Mouse (Mus musculus): ENCODE data around the gene Atox1. TPM values are rescaled to one million over a fixed set of nuclear protein-coding genes. Genes with fewer than 3 reads are reported as not detected.

The Atox1 gene
- polyA plus RNA-seq, 1 experiment from 2014 or later, result 213 TPM

GRCm38 (mm10) chr11:55413416-55413796, 47.6 kb downstream of the Atox1 start:
- 89% methylated on average over 2 of the region's 2 CpGs for WGBS
- ATAC-seq (replicated peaks; ENCODE audit: extremely low read depth, insufficient read depth, low FRiP score), result no peak
- Histone ChIP-seq H3K9ac (ENCODE audit: low read length) (no peak overlapping the region), H3K27ac (ENCODE audit: low read length) (peak overlapping the region; percentile 32; the same call in 1 of the 2 replicates), H3K27me3 (ENCODE audit: control insufficient read depth, insufficient read depth, low read length) (no peaks in the 10 kb centered on the region), H3K4me3 (ENCODE audit: low read length) (no peak overlapping the region), H3K36me3 (ENCODE audit: control insufficient read depth, insufficient read depth) (peaks cover 20% of the 10 kb centered on the region), H3K4me1 (ENCODE audit: control insufficient read depth, insufficient read depth, low read length) (peaks cover 54% of the 10 kb centered on the region), H3K4me2 (ENCODE audit: low read depth, low read length) (no peak overlapping the region), H3K9me3 (replicated peaks; ENCODE audit: control insufficient read depth, low read length) (no peaks in the 10 kb centered on the region)

DNA sequence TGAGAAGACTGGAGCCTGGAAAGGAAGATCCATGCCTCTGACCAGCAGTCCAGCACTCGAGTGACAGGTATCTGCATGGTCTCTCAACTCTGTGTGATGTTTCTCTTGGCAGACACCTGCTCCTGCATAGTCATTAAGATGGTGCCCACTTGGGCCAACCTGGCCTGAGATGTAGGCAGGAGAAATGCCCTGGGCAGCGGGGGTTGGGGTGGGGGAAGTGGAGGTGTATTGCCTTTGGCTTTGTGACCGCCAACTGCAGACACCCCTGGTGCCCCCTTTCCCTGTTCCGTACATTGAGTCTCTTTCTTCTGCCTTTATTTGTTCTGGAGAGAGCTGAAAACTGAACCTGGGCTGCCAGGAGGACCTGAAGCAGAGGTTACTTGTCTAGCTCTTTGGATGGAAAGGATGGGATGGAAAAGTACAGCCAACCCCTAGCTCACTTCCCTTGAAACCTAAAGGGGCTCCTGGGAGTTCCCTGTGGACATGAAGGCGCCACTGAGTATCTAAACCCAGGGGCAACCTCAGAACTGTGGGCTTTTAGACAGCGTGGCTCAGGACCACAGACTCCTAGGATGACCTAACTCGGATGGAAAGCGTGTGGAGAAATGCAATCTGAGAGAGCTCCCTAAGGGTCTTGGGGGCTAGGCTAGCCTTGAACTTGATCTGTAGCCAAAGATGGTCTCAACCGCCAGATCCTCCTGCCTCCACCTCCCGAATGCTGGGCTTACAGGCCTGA, 48.2 kb downstream of the Atox1 start:
- WGBS, result 86% methylated on average over 10 of the region's 10 CpGs
- no peak for ATAC-seq (replicated peaks; ENCODE audit: extremely low read depth, insufficient read depth, low FRiP score)
- no peak overlapping the region for H3K4me2 ChIP-seq (ENCODE audit: low read depth, low read length)
- no peak overlapping the region for H3K4me3 ChIP-seq (ENCODE audit: low read length)
- H3K4me1 ChIP-seq (ENCODE audit: control insufficient read depth, insufficient read depth, low read length), result peaks cover 54% of the 10 kb centered on the region
- no peaks in the 10 kb centered on the region for H3K9me3 ChIP-seq (replicated peaks; ENCODE audit: control insufficient read depth, low read length)
- H3K27me3 ChIP-seq (ENCODE audit: control insufficient read depth, insufficient read depth, low read length), result no peaks in the 10 kb centered on the region
- peaks cover 26% of the 10 kb centered on the region for H3K36me3 ChIP-seq (ENCODE audit: control insufficient read depth, insufficient read depth)
- H3K27ac ChIP-seq (ENCODE audit: low read length), result peak overlapping the region; percentile 32
- no peak overlapping the region for H3K9ac ChIP-seq (ENCODE audit: low read length)

DNA sequence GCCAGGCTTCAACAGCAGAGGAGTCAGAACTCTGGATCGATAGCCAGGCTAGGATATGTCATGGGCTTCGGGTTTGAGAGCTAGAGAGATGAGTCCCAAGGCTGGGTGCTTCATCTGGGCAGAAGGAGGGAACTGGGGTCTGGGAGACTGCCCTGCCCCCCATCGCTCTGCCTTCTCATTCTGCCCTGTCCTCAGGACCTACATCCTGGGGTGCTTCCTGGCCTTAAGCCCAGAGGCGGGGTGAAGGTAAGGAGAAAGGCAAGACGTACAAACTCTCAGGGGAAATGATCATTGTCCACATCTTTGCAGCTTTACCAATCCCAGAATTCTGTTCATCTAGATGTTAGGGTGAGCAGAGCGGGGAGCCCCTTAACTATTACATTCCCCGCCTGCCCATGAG, 49.0 kb downstream of the Atox1 start:
- Histone ChIP-seq H3K27ac (ENCODE audit: low read length) (peak overlapping the region; percentile 18), H3K27me3 (ENCODE audit: control insufficient read depth, insufficient read depth, low read length) (no peaks in the 10 kb centered on the region), H3K4me2 (ENCODE audit: low read depth, low read length) (no peak overlapping the region), H3K9me3 (replicated peaks; ENCODE audit: control insufficient read depth, low read length) (no peaks in the 10 kb centered on the region), H3K4me3 (ENCODE audit: low read length) (no peak overlapping the region), H3K9ac (ENCODE audit: low read length) (0 out of 2 replicates have a peak overlapping the region, but pooled peaks have one; percentile 8), H3K4me1 (ENCODE audit: control insufficient read depth, insufficient read depth, low read length) (peaks cover 48% of the 10 kb centered on the region), H3K36me3 (ENCODE audit: control insufficient read depth, insufficient read depth) (peaks cover 34% of the 10 kb centered on the region)
- WGBS, result 82% methylated on average over 7 of the region's 7 CpGs
- no peak for ATAC-seq (replicated peaks; ENCODE audit: extremely low read depth, insufficient read depth, low FRiP score)

GRCm38 (mm10) chr11:55410502-55410901, 50.5 kb downstream of the Atox1 start:
- WGBS, result 50% methylated on average over 3 of the region's 3 CpGs
- Histone ChIP-seq H3K4me1 (ENCODE audit: control insufficient read depth, insufficient read depth, low read length) (peaks cover 36% of the 10 kb centered on the region), H3K4me2 (ENCODE audit: low read depth, low read length) (no peak overlapping the region)

DNA sequence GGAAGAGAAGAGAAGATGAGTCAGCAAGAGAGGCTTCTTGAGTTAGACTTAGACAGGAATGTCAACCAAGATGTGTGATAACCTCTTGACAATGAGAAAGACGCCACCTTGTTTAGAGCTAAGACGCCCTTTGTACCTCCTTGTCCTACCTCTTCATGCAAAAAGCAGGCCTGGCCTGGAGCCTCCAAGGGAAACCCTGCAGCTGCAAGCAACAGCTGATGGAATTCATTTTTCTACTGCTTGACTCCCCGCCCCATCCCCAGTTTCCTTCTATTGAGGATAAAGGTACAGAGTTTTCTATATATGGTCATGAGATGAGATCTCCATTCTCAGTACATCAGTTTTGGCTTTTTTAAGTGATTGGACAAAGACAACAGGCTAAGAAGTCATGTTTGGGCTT, 51.0 kb downstream of the Atox1 start:
- H3K27ac ChIP-seq (ENCODE audit: low read length), result peak overlapping the region; percentile 72
- H3K4me3 ChIP-seq (ENCODE audit: low read length), result no peak overlapping the region
- no peak overlapping the region for H3K9ac ChIP-seq (ENCODE audit: low read length)
- H3K9me3 ChIP-seq (replicated peaks; ENCODE audit: control insufficient read depth, low read length), result no peaks in the 10 kb centered on the region
- H3K27me3 ChIP-seq (ENCODE audit: control insufficient read depth, insufficient read depth, low read length), result no peaks in the 10 kb centered on the region
- H3K4me1 ChIP-seq (ENCODE audit: control insufficient read depth, insufficient read depth, low read length), result peaks cover 31% of the 10 kb centered on the region
- 79% methylated on average over 3 of the region's 3 CpGs for WGBS
- no peak overlapping the region for H3K4me2 ChIP-seq (ENCODE audit: low read depth, low read length)
- peaks cover 53% of the 10 kb centered on the region for H3K36me3 ChIP-seq (ENCODE audit: control insufficient read depth, insufficient read depth)
- no peak for ATAC-seq (replicated peaks; ENCODE audit: extremely low read depth, insufficient read depth, low FRiP score)

More at GRCm38 (mm10) chr11:55410502-55410901, 50.5 kb downstream of the Atox1 start:
- Histone ChIP-seq H3K9me3 (replicated peaks; ENCODE audit: control insufficient read depth, low read length) (no peaks in the 10 kb centered on the region), H3K36me3 (ENCODE audit: control insufficient read depth, insufficient read depth) (peaks cover 48% of the 10 kb centered on the region), H3K27ac (ENCODE audit: low read length) (peak overlapping the region; percentile 68), H3K4me3 (ENCODE audit: low read length) (no peak overlapping the region), H3K27me3 (ENCODE audit: control insufficient read depth, insufficient read depth, low read length) (no peaks in the 10 kb centered on the region), H3K9ac (ENCODE audit: low read length) (no peak overlapping the region)
- ATAC-seq (replicated peaks; ENCODE audit: extremely low read depth, insufficient read depth, low FRiP score), result no peak

DNA sequence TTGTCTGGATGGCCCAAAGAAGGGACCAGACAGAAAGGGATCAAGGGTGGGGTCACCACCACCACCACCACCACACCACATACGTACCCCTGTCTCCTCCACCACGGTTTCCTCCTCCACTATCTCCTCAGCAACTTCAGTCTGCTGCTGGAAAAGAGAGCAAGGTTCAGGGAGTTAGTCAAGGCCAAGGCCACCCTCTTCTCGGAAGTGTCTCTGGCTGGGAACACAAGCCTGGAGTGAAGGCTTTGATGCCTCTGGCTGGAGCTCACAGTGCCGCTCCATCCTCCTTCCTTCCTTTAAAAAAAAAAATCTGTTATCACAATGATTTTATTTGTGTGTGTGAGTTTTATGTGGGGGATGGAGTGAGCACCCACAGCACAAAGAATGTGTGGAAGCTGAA, 53.9 kb downstream of the Atox1 start:
- 77% methylated on average over 4 of the region's 4 CpGs for WGBS
- Histone ChIP-seq H3K4me3 (ENCODE audit: low read length) (no peak overlapping the region), H3K9ac (ENCODE audit: low read length) (no peak overlapping the region), H3K27me3 (ENCODE audit: control insufficient read depth, insufficient read depth, low read length) (no peaks in the 10 kb centered on the region), H3K9me3 (replicated peaks; ENCODE audit: control insufficient read depth, low read length) (no peaks in the 10 kb centered on the region), H3K4me1 (ENCODE audit: control insufficient read depth, insufficient read depth, low read length) (peaks cover 10% of the 10 kb centered on the region), H3K4me2 (ENCODE audit: low read depth, low read length) (no peak overlapping the region), H3K36me3 (ENCODE audit: control insufficient read depth, insufficient read depth) (peaks cover 74% of the 10 kb centered on the region), H3K27ac (ENCODE audit: low read length) (peak overlapping the region; percentile 83)
- ATAC-seq (replicated peaks; ENCODE audit: extremely low read depth, insufficient read depth, low FRiP score), result no peak

DNA sequence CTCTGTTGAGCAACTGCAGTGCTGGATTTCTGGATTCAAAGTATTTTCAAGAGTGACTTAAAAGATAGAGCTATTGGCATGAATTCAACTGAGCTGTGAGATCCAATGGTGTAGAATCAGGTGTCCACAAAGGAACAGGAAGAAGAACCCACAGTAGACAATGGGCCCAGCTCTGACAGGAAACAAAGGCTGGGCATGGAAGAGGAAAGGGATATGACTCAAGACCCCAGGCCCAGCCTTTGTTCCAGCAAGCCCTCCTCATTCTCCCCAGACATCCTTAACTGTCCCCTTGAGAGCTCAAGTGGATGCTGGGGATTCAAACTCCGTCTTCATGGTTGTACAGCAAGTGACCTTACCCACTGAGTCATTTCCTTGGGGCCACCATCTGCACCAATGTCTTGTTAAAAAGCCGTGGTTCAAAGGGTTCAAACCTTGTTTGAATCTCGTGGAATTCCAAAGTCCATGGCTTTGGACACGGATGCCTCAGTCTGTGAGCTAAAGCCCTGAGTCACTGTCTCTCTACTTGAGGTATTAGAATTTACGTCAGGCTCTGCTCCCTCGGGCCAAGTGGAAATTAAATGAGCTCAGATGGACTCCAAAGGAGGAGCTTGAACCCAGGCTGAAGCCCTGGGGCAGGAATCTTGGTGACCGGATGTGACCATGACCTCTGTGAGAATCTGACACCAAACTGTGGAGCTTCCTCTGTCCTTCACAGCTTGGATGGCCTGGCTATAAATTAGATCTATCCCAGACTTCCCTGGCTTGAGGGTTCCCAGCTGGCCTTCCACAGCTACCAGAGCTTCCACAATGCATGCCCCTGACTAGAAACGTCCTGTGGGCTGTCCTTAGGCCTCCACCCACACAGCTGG, 55.2 kb downstream of the Atox1 start:
- Histone ChIP-seq H3K4me1 (ENCODE audit: control insufficient read depth, insufficient read depth, low read length) (0 out of 2 replicates have a peak, but pooled peaks cover 2% of the 10 kb centered on the region), H3K27ac (ENCODE audit: low read length) (peak overlapping the region; percentile 83), H3K4me3 (ENCODE audit: low read length) (no peak overlapping the region), H3K4me2 (ENCODE audit: low read depth, low read length) (no peak overlapping the region), H3K9me3 (replicated peaks; ENCODE audit: control insufficient read depth, low read length) (no peaks in the 10 kb centered on the region), H3K36me3 (ENCODE audit: control insufficient read depth, insufficient read depth) (peaks cover 85% of the 10 kb centered on the region), H3K9ac (ENCODE audit: low read length) (no peak overlapping the region), H3K27me3 (ENCODE audit: control insufficient read depth, insufficient read depth, low read length) (no peaks in the 10 kb centered on the region)
- 53% methylated on average over 8 of the region's 8 CpGs for WGBS
- peak; percentile 64 for ATAC-seq (replicated peaks; ENCODE audit: extremely low read depth, insufficient read depth, low FRiP score)

GRCm38 (mm10) chr11:55404659-55405457, 56.2 kb downstream of the Atox1 start:
- 79% methylated on average over 9 of the region's 9 CpGs for WGBS
- Histone ChIP-seq H3K4me1 (ENCODE audit: control insufficient read depth, insufficient read depth, low read length) (no peaks in the 10 kb centered on the region), H3K36me3 (ENCODE audit: control insufficient read depth, insufficient read depth) (peaks cover 89% of the 10 kb centered on the region), H3K4me3 (ENCODE audit: low read length) (no peak overlapping the region), H3K9ac (ENCODE audit: low read length) (no peak overlapping the region), H3K4me2 (ENCODE audit: low read depth, low read length) (no peak overlapping the region), H3K27me3 (ENCODE audit: control insufficient read depth, insufficient read depth, low read length) (no peaks in the 10 kb centered on the region), H3K27ac (ENCODE audit: low read length) (peak overlapping the region; percentile 83), H3K9me3 (replicated peaks; ENCODE audit: control insufficient read depth, low read length) (no peaks in the 10 kb centered on the region)
- no peak for ATAC-seq (replicated peaks; ENCODE audit: extremely low read depth, insufficient read depth, low FRiP score)
